Mouse (Mus musculus): ENCODE measurements around the gene Kcnq2. TPM values are rescaled to one million over a fixed set of nuclear protein-coding genes. Genes with fewer than 3 reads are reported as not detected.

Gene Kcnq2
- polyA plus RNA-seq, 1 experiment = 0.32 TPM

DNA sequence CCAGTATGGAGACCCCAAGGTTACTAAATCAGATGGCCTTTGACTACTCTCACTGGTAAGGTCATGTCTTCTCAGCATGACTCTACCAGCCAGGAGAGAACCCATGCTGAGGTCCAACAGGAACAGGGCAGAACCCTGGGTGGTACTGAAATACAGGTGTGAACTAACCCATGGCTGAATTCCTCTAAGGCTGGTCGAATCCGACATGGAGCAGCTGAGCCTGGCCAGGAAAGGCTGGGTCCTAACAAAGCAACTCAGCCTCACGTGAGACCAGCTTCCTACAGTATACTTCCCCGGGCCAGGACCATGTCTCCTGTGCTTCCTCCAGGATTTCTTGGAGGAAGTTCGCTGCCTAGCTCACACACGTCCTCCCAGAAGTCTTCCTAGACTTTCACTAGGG is 98.5 kb downstream of the Kcnq2 start:
- H3K27ac ChIP-seq (ENCODE audit: control insufficient read depth, insufficient read depth, low read length) = no peak overlapping the region
- no peak overlapping the region for H3K4me3 ChIP-seq (ENCODE audit: control insufficient read depth, insufficient read depth, low read length)
- WGBS = 62% methylated on average over 6 of the region's 6 CpGs
- DNase-seq = no peak
- TF ChIP-seq POLR2A (IDR thresholded peaks at IDR 0.05; ENCODE audit: control insufficient read depth, extremely low read depth, insufficient read depth, low read length, poor library complexity) = no peak
- TF ChIP-seq CTCF (IDR thresholded peaks at IDR 0.05; ENCODE audit: borderline replicate concordance, control insufficient read depth, extremely low read depth, insufficient read depth, low read length, poor library complexity) = no peak
- no peaks in the 10 kb centered on the region for H3K36me3 ChIP-seq (ENCODE audit: control insufficient read depth, insufficient read depth, low read length)
- H3K27me3 ChIP-seq (ENCODE audit: control insufficient read depth, insufficient read depth, low read length) = peaks cover 6% of the 10 kb centered on the region
- no peaks in the 10 kb centered on the region for H3K4me1 ChIP-seq (replicated peaks; ENCODE audit: control insufficient read depth, insufficient read depth, low read length)

DNA sequence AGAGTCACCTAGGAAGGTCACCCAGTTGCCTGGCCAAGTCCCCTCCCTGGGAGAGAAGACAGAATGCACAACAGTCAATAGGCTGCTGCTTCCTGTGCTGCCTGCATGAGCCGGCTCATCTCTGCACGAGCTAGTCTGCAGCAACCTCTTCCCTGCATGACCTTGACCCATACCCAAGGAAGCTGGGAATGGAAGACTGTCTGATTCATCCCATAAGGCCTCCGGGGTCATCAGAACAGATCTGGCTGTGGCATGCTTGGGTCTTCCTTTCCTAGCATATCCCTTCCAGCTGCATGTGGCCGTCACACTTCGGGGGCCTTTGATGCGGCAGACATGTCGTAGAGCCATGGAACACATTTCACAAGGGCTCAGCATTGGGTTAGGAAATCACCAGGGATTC is 99.9 kb downstream of the Kcnq2 start:
- Histone ChIP-seq H3K27ac (ENCODE audit: control insufficient read depth, insufficient read depth, low read length) (no peak overlapping the region), H3K36me3 (ENCODE audit: control insufficient read depth, insufficient read depth, low read length) (no peaks in the 10 kb centered on the region), H3K4me3 (ENCODE audit: control insufficient read depth, insufficient read depth, low read length) (no peak overlapping the region), H3K4me1 (replicated peaks; ENCODE audit: control insufficient read depth, insufficient read depth, low read length) (no peaks in the 10 kb centered on the region), H3K27me3 (ENCODE audit: control insufficient read depth, insufficient read depth, low read length) (peaks cover 6% of the 10 kb centered on the region)
- WGBS = 85% methylated on average over 7 of the region's 7 CpGs
- no peak for TF ChIP-seq CTCF (IDR thresholded peaks at IDR 0.05; ENCODE audit: borderline replicate concordance, control insufficient read depth, extremely low read depth, insufficient read depth, low read length, poor library complexity)
- TF ChIP-seq POLR2A (IDR thresholded peaks at IDR 0.05; ENCODE audit: control insufficient read depth, extremely low read depth, insufficient read depth, low read length, poor library complexity) = no peak
- no peak for DNase-seq

- Histone ChIP-seq H3K36me3 (ENCODE audit: control insufficient read depth, insufficient read depth, low read length) (no peaks in the 10 kb centered on the region), H3K4me3 (ENCODE audit: control insufficient read depth, insufficient read depth, low read length) (no peak overlapping the region), H3K27me3 (ENCODE audit: control insufficient read depth, insufficient read depth, low read length) (no peaks in the 10 kb centered on the region; the same call in 1 of the 2 replicates), H3K4me1 (replicated peaks; ENCODE audit: control insufficient read depth, insufficient read depth, low read length) (no peaks in the 10 kb centered on the region), H3K27ac (ENCODE audit: control insufficient read depth, insufficient read depth, low read length) (no peak overlapping the region)
- DNase-seq = no peak
- TF ChIP-seq POLR2A (IDR thresholded peaks at IDR 0.05; ENCODE audit: control insufficient read depth, extremely low read depth, insufficient read depth, low read length, poor library complexity) = no peak
- TF ChIP-seq CTCF (IDR thresholded peaks at IDR 0.05; ENCODE audit: borderline replicate concordance, control insufficient read depth, extremely low read depth, insufficient read depth, low read length, poor library complexity) = no peak
- 70% methylated on average over 6 of the region's 6 CpGs for WGBS
Observed at GRCm38 (mm10) chr2:181033310-181033709, 101.8 kb downstream of the Kcnq2 start.

GRCm38 (mm10) chr2:181032407-181032806 is 102.7 kb downstream of the Kcnq2 start:
- H3K27me3 ChIP-seq (ENCODE audit: control insufficient read depth, insufficient read depth, low read length) = no peaks in the 10 kb centered on the region

GRCm38 (mm10) chr2:181031406-181031934 is 103.6 kb downstream of the Kcnq2 start:
- Histone ChIP-seq H3K27ac (ENCODE audit: control insufficient read depth, insufficient read depth, low read length) (no peak overlapping the region), H3K4me3 (ENCODE audit: control insufficient read depth, insufficient read depth, low read length) (no peak overlapping the region), H3K36me3 (ENCODE audit: control insufficient read depth, insufficient read depth, low read length) (no peaks in the 10 kb centered on the region), H3K27me3 (ENCODE audit: control insufficient read depth, insufficient read depth, low read length) (no peaks in the 10 kb centered on the region), H3K4me1 (replicated peaks; ENCODE audit: control insufficient read depth, insufficient read depth, low read length) (no peaks in the 10 kb centered on the region)
- 84% methylated on average over 11 of the region's 11 CpGs for WGBS
- DNase-seq = no peak
- TF ChIP-seq CTCF (IDR thresholded peaks at IDR 0.05; ENCODE audit: borderline replicate concordance, control insufficient read depth, extremely low read depth, insufficient read depth, low read length, poor library complexity) = no peak

More at GRCm38 (mm10) chr2:181032407-181032806, 102.7 kb downstream of the Kcnq2 start:
- H3K4me3 ChIP-seq (ENCODE audit: control insufficient read depth, insufficient read depth, low read length) = no peak overlapping the region
- no peaks in the 10 kb centered on the region for H3K4me1 ChIP-seq (replicated peaks; ENCODE audit: control insufficient read depth, insufficient read depth, low read length)
- TF ChIP-seq POLR2A (IDR thresholded peaks at IDR 0.05; ENCODE audit: control insufficient read depth, extremely low read depth, insufficient read depth, low read length, poor library complexity) = no peak
- TF ChIP-seq CTCF (IDR thresholded peaks at IDR 0.05; ENCODE audit: borderline replicate concordance, control insufficient read depth, extremely low read depth, insufficient read depth, low read length, poor library complexity) = no peak
- no peak for DNase-seq
- H3K36me3 ChIP-seq (ENCODE audit: control insufficient read depth, insufficient read depth, low read length) = no peaks in the 10 kb centered on the region
- no peak overlapping the region for H3K27ac ChIP-seq (ENCODE audit: control insufficient read depth, insufficient read depth, low read length)
- WGBS = 49% methylated on average over 5 of the region's 5 CpGs

Other genes with a start within 250 kb of the Kcnq2 start
- 76.7 and 78.3 TPM in 2 replicates for gene Ythdf1, start 214.4 kb downstream of the Kcnq2 start, polyA plus RNA-seq (2012; rRNA removed)
- 0.08 and 0.19 TPM in 2 replicates for gene Birc7, start 206.3 kb downstream of the Kcnq2 start, polyA plus RNA-seq (2012; rRNA removed)
- gene Nkain4, start 180.6 kb downstream of the Kcnq2 start, polyA plus RNA-seq (2012; rRNA removed) = 12.5 and 24.6 TPM in 2 replicates
- gene Arfgap1, start 168.1 kb downstream of the Kcnq2 start, polyA plus RNA-seq (2012; rRNA removed) = 65.5 and 68.4 TPM in 2 replicates
- gene Col20a1, start 148.8 kb downstream of the Kcnq2 start, polyA plus RNA-seq (2012; rRNA removed) = 2.5 and 3.3 TPM in 2 replicates
- gene Chrna4, start 91.8 kb downstream of the Kcnq2 start, polyA plus RNA-seq (2012; rRNA removed) = 0.18 and 0.27 TPM in 2 replicates
- 2.7 and 42.5 TPM in 2 replicates for gene Eef1a2, start 21.7 kb upstream of the Kcnq2 start, polyA plus RNA-seq (2012; rRNA removed)
- 191 and 219 TPM in 2 replicates for gene Ppdpf, start 51.9 kb upstream of the Kcnq2 start, polyA plus RNA-seq (2012; rRNA removed)
- gene Ptk6, start 67.5 kb upstream of the Kcnq2 start, polyA plus RNA-seq (2012; rRNA removed) = 0.22 and 0.32 TPM in 2 replicates
- gene Srms, start 77.9 kb upstream of the Kcnq2 start, polyA plus RNA-seq (2012; rRNA removed) = 0.71 and 0.86 TPM in 2 replicates
- gene Fndc11, start 84.7 kb upstream of the Kcnq2 start, polyA plus RNA-seq (2012; rRNA removed) = 0.85 and 0.88 TPM in 2 replicates
- 106 and 116 TPM in 2 replicates for gene Helz2, start 106.7 kb upstream of the Kcnq2 start, polyA plus RNA-seq (2012; rRNA removed)
- gene Gmeb2, start 152.7 kb upstream of the Kcnq2 start, polyA plus RNA-seq (2012; rRNA removed) = 60.8 and 62.4 TPM in 2 replicates
- gene Stmn3, start 179.2 kb upstream of the Kcnq2 start, polyA plus RNA-seq (2012; rRNA removed) = 0.15 TPM in 1 of 2 replicates, not detected in the other
- gene Rtel1, start 184.4 kb upstream of the Kcnq2 start, polyA plus RNA-seq (2012; rRNA removed) = 110 and 119 TPM in 2 replicates
- gene Zgpat, start 229.6 kb upstream of the Kcnq2 start, polyA plus RNA-seq (2012; rRNA removed) = 87.6 and 91.9 TPM in 2 replicates
- gene Arfrp1, start 230.1 kb upstream of the Kcnq2 start, polyA plus RNA-seq (2012; rRNA removed) = 60.9 and 69.6 TPM in 2 replicates
- 263 and 268 TPM in 2 replicates for gene Lime1, start 244.8 kb upstream of the Kcnq2 start, polyA plus RNA-seq (2012; rRNA removed)